ENCODE assay signal across 24 mouse cellular contexts in genomic region chr10:120808167-120808566, GRCm38 (mm10).
"Had no signal": no experiment of that assay in that cellular context is flagged by ENCODE, and none has a peak within 500 bp of the region (broad histone marks: within the 10 kb centered on the region; RNA-seq: fewer than 3 reads in every experiment).

No protein-coding gene starts in this region.

- H3K27ac ChIP-seq: liver, embryonic 15.5 days; lung, embryonic 15.5 days; macrophage; midbrain, embryonic 10.5 days; midbrain, embryonic 12.5 days; neural tube, embryonic 13.5 days; neural tube, embryonic 15.5 days had no signal

- H3K36me3 ChIP-seq: liver, embryonic 15.5 days; lung, embryonic 15.5 days; midbrain, embryonic 10.5 days; midbrain, embryonic 12.5 days; neural tube, embryonic 13.5 days; neural tube, embryonic 15.5 days had no signal

- DNase-seq: liver, postnatal 0 days; lung, adult 2 months; lung, postnatal 14 days; lung, postnatal 36 days; midbrain, embryonic 14.5 days; retina, postnatal 1 day; right cerebral cortex, adult 18-20 months; right cerebral cortex, postnatal 25 days; right cerebral cortex, postnatal 4 days; spleen, adult 18-20 months; thymus, adult 18-20 months; thymus, postnatal 14 days; thymus, postnatal 36 days had no signal

- H3K27me3 ChIP-seq: liver, embryonic 15.5 days; lung, embryonic 15.5 days; midbrain, embryonic 12.5 days; neural tube, embryonic 13.5 days; neural tube, embryonic 15.5 days had no signal

- H3K4me3 ChIP-seq: liver, embryonic 15.5 days; lung, embryonic 15.5 days; megakaryocyte, embryonic 14.5 days; midbrain, embryonic 10.5 days; midbrain, embryonic 12.5 days; myocyte; neural tube, embryonic 13.5 days; neural tube, embryonic 15.5 days had no signal

- ATAC-seq: liver, postnatal 0 days; lung, postnatal 0 days; midbrain, embryonic 16.5 days had no signal
